ENCODE assay signal across 20 mouse cellular contexts in genomic region chr19:6385419-6385818, GRCm38 (mm10). TPM values are rescaled to one million over a fixed set of nuclear protein-coding genes. Genes with fewer than 3 reads are reported as not detected.
DNase-seq lines count a peak whose midpoint lies in the region; ATAC-seq and TF ChIP-seq lines count a peak whose summit lies in the region.
"Had no signal": no experiment of that assay in that cellular context is flagged by ENCODE, and none has a peak within 500 bp of the region (broad histone marks: within the 10 kb centered on the region; RNA-seq: fewer than 3 reads in every experiment).

No protein-coding gene starts in this region.

- peak overlapping the region; percentile 82 for H3K9ac ChIP-seq in heart, embryonic 16.5 days (ENCODE audit: low read length)
- no peak overlapping the region for H3K9ac ChIP-seq in kidney, postnatal 0 days (ENCODE audit: low read depth, low read length)
- H3K9ac ChIP-seq: liver, embryonic 15.5 days; neural tube, embryonic 15.5 days had no signal

- peak overlapping the region; percentile 98 for H3K27ac ChIP-seq in gastrocnemius, adult 2 months
- H3K27ac ChIP-seq in heart, embryonic 16.5 days (ENCODE audit: low read length), result peak overlapping the region; percentile 96
- H3K27ac ChIP-seq in kidney, postnatal 0 days, result no peak overlapping the region
- H3K27ac ChIP-seq: hindbrain, postnatal 0 days; liver, embryonic 15.5 days; macrophage; neural tube, embryonic 15.5 days had no signal

- H3K4me2 ChIP-seq in heart, embryonic 16.5 days (ENCODE audit: low read depth, low read length), result peak overlapping the region; percentile 68
- peak overlapping the region; percentile 44; the same call in 1 of the 2 replicates for H3K4me2 ChIP-seq in kidney, postnatal 0 days (ENCODE audit: low read length)
- peak overlapping the region; percentile 64 for H3K4me2 ChIP-seq in myocyte (ENCODE audit: low read depth)
- H3K4me2 ChIP-seq: liver, embryonic 15.5 days; midbrain, embryonic 11.5 days; neural tube, embryonic 15.5 days had no signal

- no peaks in the 10 kb centered on the region for H3K27me3 ChIP-seq in heart, embryonic 16.5 days (ENCODE audit: control insufficient read depth, insufficient read depth, low read length)
- no peaks in the 10 kb centered on the region for H3K27me3 ChIP-seq in kidney, postnatal 0 days (ENCODE audit: insufficient read depth, low read length)
- no peaks in the 10 kb centered on the region for H3K27me3 ChIP-seq in myocyte (ENCODE audit: control insufficient read depth, insufficient read depth, insufficient read length)
- H3K27me3 ChIP-seq: neural tube, embryonic 15.5 days had no signal

- no peaks in the 10 kb centered on the region for H3K79me2 ChIP-seq in myocyte (ENCODE audit: control insufficient read depth, insufficient read depth)

- 0 out of 2 replicates have a peak, but pooled peaks cover 8% of the 10 kb centered on the region for H3K36me3 ChIP-seq in heart, embryonic 16.5 days (ENCODE audit: control insufficient read depth, insufficient read depth)
- no peaks in the 10 kb centered on the region for H3K36me3 ChIP-seq in kidney, postnatal 0 days (ENCODE audit: insufficient read depth, low read length)
- no peaks in the 10 kb centered on the region for H3K36me3 ChIP-seq in myocyte (ENCODE audit: control insufficient read depth, insufficient read depth)
- H3K36me3 ChIP-seq: neural tube, embryonic 15.5 days had no signal

- DNase-seq in gastrocnemius, adult 2 months, result no peak
- no peak for DNase-seq in gastrocnemius, postnatal 25 days
- no peak for DNase-seq in heart, postnatal 4 days
- no peak for DNase-seq in kidney, postnatal 0 days (ENCODE audit: low spot score)
- no peak for DNase-seq in kidney, postnatal 10 days
- no peak for DNase-seq in neural tube, embryonic 10.5 days (ENCODE audit: extremely low spot score, low spot score)
- DNase-seq: cerebellum, adult 11-12 months; cerebellum, postnatal 25 days; kidney, postnatal 25 days; right cerebral cortex, postnatal 25 days; thymus, postnatal 25 days had no signal

- peak overlapping the region; percentile 71 for H3K4me3 ChIP-seq in gastrocnemius, adult 2 months
- peak overlapping the region; percentile 68 for H3K4me3 ChIP-seq in heart, embryonic 16.5 days (ENCODE audit: low read length)
- no peak overlapping the region for H3K4me3 ChIP-seq in kidney, postnatal 0 days (replicated peaks; ENCODE audit: low read depth, low read length)
- peak overlapping the region; percentile 17 for H3K4me3 ChIP-seq in myocyte
- H3K4me3 ChIP-seq: erythroblast, embryonic 14.5 days; liver, embryonic 15.5 days; neural tube, embryonic 15.5 days had no signal

- H3K9me3 ChIP-seq in heart, embryonic 16.5 days (replicated peaks; ENCODE audit: control insufficient read depth, low read length), result no peaks in the 10 kb centered on the region
- no peaks in the 10 kb centered on the region for H3K9me3 ChIP-seq in kidney, postnatal 0 days (replicated peaks; ENCODE audit: low read length)
- H3K9me3 ChIP-seq: liver, embryonic 15.5 days; neural tube, embryonic 15.5 days had no signal

- 47% methylated on average over 5 of the region's 5 CpGs for WGBS in heart, embryonic 16.5 days
- WGBS in kidney, postnatal 0 days, result 71% methylated on average over 5 of the region's 5 CpGs

- TF ChIP-seq CTCF in gastrocnemius, adult 2 months (IDR thresholded peaks at IDR 0.05), result no peak
- no peak for TF ChIP-seq CTCF in kidney, postnatal 0 days (IDR thresholded peaks at IDR 0.05; ENCODE audit: low read depth)

- H3K4me1 ChIP-seq in heart, embryonic 16.5 days (ENCODE audit: control insufficient read depth, insufficient read depth, low read length), result peaks cover 35% of the 10 kb centered on the region
- peaks cover 39% of the 10 kb centered on the region for H3K4me1 ChIP-seq in kidney, postnatal 0 days (replicated peaks; ENCODE audit: insufficient read depth, low read length)

- intact Hi-C loops in gastrocnemius, adult 2 months (cut with DNase I), result no loop called here

- TF ChIP-seq POLR2A in myocyte (IDR thresholded peaks at IDR 0.05; ENCODE audit: insufficient read length, low read depth), result no peak

- ATAC-seq in heart, embryonic 16.5 days (replicated peaks; ENCODE audit: extremely low read depth, insufficient read depth, low FRiP score), result no peak
- no peak for ATAC-seq in kidney, postnatal 0 days (replicated peaks; ENCODE audit: low FRiP score, low read depth)
- ATAC-seq: forebrain, embryonic 14.5 days; hindbrain, postnatal 0 days had no signal

- no peak overlapping the region for H3ac ChIP-seq in myocyte (ENCODE audit: control insufficient read depth, insufficient read length)

TF ChIP-seq in myocyte, 11 proteins besides CTCF, POLR2A, EP300 and RAD21:
- TF ChIP-seq CEBPB (IDR thresholded peaks at IDR 0.05; ENCODE audit: insufficient read depth, poor library complexity, severe bottlenecking), result no peak
- peak in 2 of 3 experiments; percentile 38 to 71 for TF ChIP-seq MYOG (IDR thresholded peaks at IDR 0.05; ENCODE audit: control insufficient read depth in 1 of 3, insufficient read depth in 1 of 3, insufficient read length in 2 of 3, low read depth in 2 of 3)
- peak in 1 of 3 experiments; percentile 57 for TF ChIP-seq MYOD1 (IDR thresholded peaks at IDR 0.05; ENCODE audit: control insufficient read depth in 1 of 3, insufficient read length in 2 of 3, low read depth in 2 of 3)

RNA-seq across cellular contexts. Expression of gene Pygm, which starts 1.2 kb away (rescaled TPM):
- total RNA-seq in gastrocnemius, adult 2 months (2021), result over 10,000 TPM in 1 of 2 experiments, 1,000 to 10,000 TPM in 1; 6,181 to 10,031 TPM
- 1,000 to 10,000 TPM; 5,552 to 6,904 TPM for total RNA-seq in gastrocnemius, postnatal 25 days (2021)
- polyA plus RNA-seq in heart, embryonic 16.5 days (2015; fragmentation: Nextera tagmentation; extraction: Ambion mirVana), result 362 and 381 TPM in 2 replicates
- 100 to 1,000 TPM; 455 to 466 TPM for total RNA-seq in heart, postnatal 4 days (2021)
- polyA plus RNA-seq in kidney, postnatal 0 days (2015; fragmentation: Nextera tagmentation; extraction: Ambion mirVana), result 24.5 and 25.8 TPM in 2 replicates
- 232 TPM for polyA plus RNA-seq in myocyte (2012; fragmentation: generic; extraction: Trizol)

RNA-seq across cellular contexts. Expression of gene Rasgrp2, which starts 13.7 kb away (rescaled TPM):
- total RNA-seq in gastrocnemius, adult 2 months (2021), result 10 to 100 TPM; 14.9 to 24.6 TPM
- 10 to 100 TPM; 16.2 to 16.4 TPM for total RNA-seq in gastrocnemius, postnatal 25 days (2021)
- polyA plus RNA-seq in heart, embryonic 16.5 days (2015; fragmentation: Nextera tagmentation; extraction: Ambion mirVana), result 68.8 and 69.8 TPM in 2 replicates
- total RNA-seq in heart, postnatal 4 days (2021), result 10 to 100 TPM; 42.6 to 45.1 TPM
- polyA plus RNA-seq in kidney, postnatal 0 days (2015; fragmentation: Nextera tagmentation; extraction: Ambion mirVana), result 97.5 and 116 TPM in 2 replicates
- polyA plus RNA-seq in myocyte (2012; fragmentation: generic; extraction: Trizol), result 8.0 TPM

RNA-seq across cellular contexts. Expression of gene Sf1, which starts 21.9 kb away (rescaled TPM):
- total RNA-seq in gastrocnemius, adult 2 months (2021), result 10 to 100 TPM; 95.2 to 98.6 TPM
- total RNA-seq in gastrocnemius, postnatal 25 days (2021), result 10 to 100 TPM; 65.5 to 75.2 TPM
- polyA plus RNA-seq in heart, embryonic 16.5 days (2015; fragmentation: Nextera tagmentation; extraction: Ambion mirVana), result 80.2 and 86.7 TPM in 2 replicates
- total RNA-seq in heart, postnatal 4 days (2021), result 100 to 1,000 TPM; 181 to 188 TPM
- 91.1 and 97.2 TPM in 2 replicates for polyA plus RNA-seq in kidney, postnatal 0 days (2015; fragmentation: Nextera tagmentation; extraction: Ambion mirVana)
- 131 TPM for polyA plus RNA-seq in myocyte (2012; fragmentation: generic; extraction: Trizol)

RNA-seq across cellular contexts. Expression of gene Nrxn2, which starts 33.1 kb away (rescaled TPM):
- total RNA-seq in gastrocnemius, adult 2 months (2021), result 1 to 10 TPM in 1 of 2 experiments, under 1 TPM in 1; 0.77 to 2.0 TPM
- 1 to 10 TPM in 1 of 2 experiments, under 1 TPM in 1; 0.91 to 1.4 TPM for total RNA-seq in gastrocnemius, postnatal 25 days (2021)
- polyA plus RNA-seq in heart, embryonic 16.5 days (2015; fragmentation: Nextera tagmentation; extraction: Ambion mirVana), result 0.37 and 0.77 TPM in 2 replicates
- 1 to 10 TPM; 3.5 to 3.7 TPM for total RNA-seq in heart, postnatal 4 days (2021)
- 5.9 and 6.7 TPM in 2 replicates for polyA plus RNA-seq in kidney, postnatal 0 days (2015; fragmentation: Nextera tagmentation; extraction: Ambion mirVana)
- 0.01 TPM for polyA plus RNA-seq in myocyte (2012; fragmentation: generic; extraction: Trizol)
- polyA plus RNA-seq: macrophage had no signal

RNA-seq across cellular contexts. Expression of gene Map4k2, which starts 44.5 kb away (rescaled TPM):
- 10 to 100 TPM; 13.1 to 14.2 TPM for total RNA-seq in gastrocnemius, adult 2 months (2021)
- 10 to 100 TPM in 1 of 2 experiments, 1 to 10 TPM in 1; 9.2 to 14.6 TPM for total RNA-seq in gastrocnemius, postnatal 25 days (2021)
- 17.2 and 18.5 TPM in 2 replicates for polyA plus RNA-seq in heart, embryonic 16.5 days (2015; fragmentation: Nextera tagmentation; extraction: Ambion mirVana)
- total RNA-seq in heart, postnatal 4 days (2021), result 10 to 100 TPM; 37.5 to 42.8 TPM
- 12.2 and 13.5 TPM in 2 replicates for polyA plus RNA-seq in kidney, postnatal 0 days (2015; fragmentation: Nextera tagmentation; extraction: Ambion mirVana)
- polyA plus RNA-seq in myocyte (2012; fragmentation: generic; extraction: Trizol), result 10.0 TPM

Comparison
In these comparisons a context has a peak if more than half of its experiments do, and no peak if none do; other contexts are left out.
1. RNA of gene Pygm, which starts 1.2 kb away (total RNA-seq): 6,181 to 10,031 TPM in gastrocnemius, adult 2 months and 5,552 to 6,904 TPM in gastrocnemius, postnatal 25 days; 455 to 466 TPM in heart, postnatal 4 days; every median in the first group is over 10 times any median in the second.
2. Peak in every context shown above with its lines, with median percentiles within 50 percentile points of each other: H3K4me2 ChIP-seq.